Mouse (Mus musculus) embryonic stem cell, embryonic (primary cell): ENCODE measurements around the gene Pafah1b1.

ENCODE experiments used
- CTCF ChIA-PET, 4 experiments: fragments of 300-600 bp in 2 of 4; fragments of 350-600 bp in 2 of 4; sonication (Branson Sonifier 250); formaldehyde crosslinking; loops; one replicate each; lab custom pipeline; 2022; ENCODE audit warnings: inconsistent platforms in 2 of 4; lab: Charles Lee
- POLR2A ChIA-PET, 4 experiments: fragments of 300-600 bp in 2 of 4; fragments of 350-600 bp in 2 of 4; sonication (Branson Sonifier 250); formaldehyde crosslinking; loops; one replicate each; lab custom pipeline; 2022; ENCODE audit warnings: antibody characterized with exemption in 4 of 4, inconsistent platforms in 1 of 4; lab: Charles Lee

Pafah1b1 gene

DNA sequence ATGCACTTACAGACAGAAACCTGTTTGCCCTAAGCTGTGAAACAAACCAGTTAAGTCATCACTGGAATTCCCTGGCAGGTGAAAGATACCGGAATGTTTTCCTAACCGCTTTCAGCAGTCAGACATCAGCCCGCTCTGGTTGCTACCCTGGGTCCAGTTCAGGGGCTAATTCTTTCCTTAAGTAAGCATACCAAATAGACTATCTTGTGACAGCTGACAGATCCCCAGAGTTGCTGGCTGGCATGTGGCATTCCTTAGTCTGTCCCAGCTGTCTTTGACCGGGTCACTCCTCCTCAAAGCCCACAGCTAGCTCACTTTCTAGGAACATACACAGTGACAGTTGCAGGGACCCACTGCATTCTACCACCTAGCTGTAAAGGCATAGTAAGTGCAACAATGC lies 23.6 kb upstream of the Pafah1b1 start:
- POLR2A ChIA-PET = interaction anchor here (0.5 to 2.7 kb wide), 10 partner anchors 8 to 217 kb away, joined by 3 to 19 read pairs (median 3); partner anchors contain the start of genes Pafah1b1 (in 2 of the 4), Ccdc92b (in 1 of the 4) and Mettl16 (in 1 of the 4)
- CTCF ChIA-PET = interaction anchor here in 1 of 4 experiments (0.5 kb wide), 1 partner anchor 37 kb away, joined by 8 read pairs; no protein-coding TSS in a partner anchor

GRCm38 (mm10) chr11:74737861-74738260 lies 13.4 kb upstream of the Pafah1b1 start:
- ChIA-PET CTCF (interaction anchor here in 1 of 4 experiments (0.6 kb wide), 1 partner anchor 188 kb away, joined by 3 read pairs; no protein-coding TSS in a partner anchor), POLR2A (interaction anchor here in 1 of 4 experiments (1.6 kb wide), 1 partner anchor 33 kb away, joined by 3 read pairs; the partner anchor contains the start of gene Mettl16)

DNA sequence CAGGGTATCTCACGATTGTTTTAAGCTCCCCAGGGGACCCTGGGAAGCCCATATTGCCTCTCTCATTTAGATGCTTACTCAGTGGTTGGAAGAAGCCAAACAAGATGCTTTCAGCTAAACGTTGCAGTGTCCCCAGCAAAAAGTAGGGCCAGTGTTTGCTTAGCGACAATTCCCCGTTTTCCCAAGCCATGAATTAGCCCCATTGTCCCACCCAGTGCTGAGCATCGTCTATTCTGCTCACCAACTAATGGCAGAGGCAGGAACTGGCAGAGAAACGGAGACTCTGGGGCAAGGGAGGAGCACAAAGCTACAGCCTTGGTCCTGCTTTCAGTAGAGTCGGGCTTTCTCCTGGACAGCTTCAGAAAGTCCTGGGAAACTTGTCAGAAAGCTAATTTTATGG lies 10.4 kb upstream of the Pafah1b1 start:
- CTCF ChIA-PET = interaction anchor here in 2 of 4 experiments (0.6 to 0.7 kb wide), 2 partner anchors 125 to 358 kb away, joined by 3 to 4 read pairs; no protein-coding TSS in a partner anchor
- POLR2A ChIA-PET = interaction anchor here in 2 of 4 experiments (0.6 to 4.8 kb wide), 7 partner anchors 10 to 103 kb away, joined by 3 to 24 read pairs (median 4); partner anchors contain the start of genes Pafah1b1 (in 2 of the 2) and Mettl16 (in 1 of the 2)

GRCm38 (mm10) chr11:74725181-74725580 lies 711 bp upstream of the Pafah1b1 start:
- ChIA-PET CTCF (no interaction called here), POLR2A (interaction anchor here (0.6 to 10.2 kb wide), 57 partner anchors 8 to 198 kb away, joined by 3 to 78 read pairs (median 4); partner anchors contain the start of genes Mettl16 (in 4 of the 4), Mnt (in 3 of the 4) and Cluh (in 1 of the 4))

GRCm38 (mm10) chr11:74723357-74724234 lies 874 bp downstream of the Pafah1b1 start:
- POLR2A ChIA-PET = interaction anchor here (0.5 to 10.2 kb wide), 80 partner anchors 8 to 1577 kb away, joined by 3 to 78 read pairs (median 5); partner anchors contain the start of genes Mettl16 (in 4 of the 4), Mnt (in 3 of the 4), Cluh (in 1 of the 4) and Tlcd2 (in 1 of the 4)
- CTCF ChIA-PET = interaction anchor here in 2 of 4 experiments (0.6 to 1.2 kb wide), 7 partner anchors 13 to 107 kb away, joined by 3 to 6 read pairs (median 3); partner anchors contain the start of gene Mettl16 (in 2 of the 2)

GRCm38 (mm10) chr11:74721971-74722370 lies 2.5 kb downstream of the Pafah1b1 start:
- ChIA-PET CTCF (interaction anchor here in 1 of 4 experiments (0.5 kb wide), 1 partner anchor 176 kb away, joined by 20 read pairs; no protein-coding TSS in a partner anchor), POLR2A (interaction anchor here (0.7 to 10.2 kb wide), 24 partner anchors 10 to 202 kb away, joined by 3 to 78 read pairs (median 5); partner anchors contain the start of gene Mettl16 (in 2 of the 4))

DNA sequence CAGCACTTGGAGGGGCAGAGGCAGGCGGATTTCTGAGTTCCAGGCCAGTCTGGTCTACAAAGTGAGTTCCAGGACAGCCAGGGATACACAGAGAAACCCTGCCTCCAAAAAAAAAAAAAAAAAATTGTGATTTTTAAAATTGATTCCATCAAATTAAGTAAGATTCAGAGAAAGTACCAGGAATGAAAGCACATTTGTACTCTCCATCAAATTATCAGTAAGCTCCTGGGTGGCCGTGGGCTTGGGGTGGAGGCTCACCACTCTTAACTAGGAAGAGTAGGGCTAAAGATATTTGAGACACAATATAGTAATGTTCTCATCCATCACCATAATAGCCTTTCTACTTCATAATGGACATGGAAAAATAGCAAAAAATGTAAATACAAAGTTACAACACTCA lies 3.3 kb downstream of the Pafah1b1 start:
- ChIA-PET CTCF (interaction anchor here in 2 of 4 experiments (0.8 to 1.3 kb wide), 3 partner anchors 11 to 87 kb away, joined by 3 to 4 read pairs (median 3); no protein-coding TSS in a partner anchor), POLR2A (interaction anchor here (0.6 to 10.2 kb wide), 38 partner anchors 9 to 1596 kb away, joined by 3 to 78 read pairs (median 4); partner anchors contain the start of genes Mettl16 (in 3 of the 4), Hic1 (in 1 of the 4) and Mnt (in 1 of the 4))

DNA sequence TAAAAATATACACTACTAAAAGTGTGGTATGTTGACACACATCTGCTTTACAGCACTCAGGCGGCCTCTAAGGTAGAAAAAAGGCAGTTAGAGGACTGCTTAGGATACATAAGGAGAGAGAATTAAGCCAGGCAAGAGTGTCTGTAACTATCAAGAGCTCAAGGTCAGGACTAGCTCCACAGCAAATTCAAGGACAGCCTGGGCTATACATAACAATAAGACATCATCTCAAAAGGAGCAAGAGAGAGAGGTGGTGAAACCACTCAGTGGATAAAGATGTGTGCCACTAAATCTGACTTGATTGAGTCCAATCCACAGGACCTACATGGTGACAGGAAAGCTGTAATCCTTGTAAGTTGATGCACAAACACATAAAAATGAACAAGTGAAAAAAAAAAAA lies 3.8 kb downstream of the Pafah1b1 start:
- ChIA-PET POLR2A (interaction anchor here (0.6 to 10.2 kb wide), 40 partner anchors 8 to 1597 kb away, joined by 3 to 78 read pairs (median 4); partner anchors contain the start of genes Mettl16 (in 3 of the 4), Hic1 (in 1 of the 4) and Mnt (in 1 of the 4)), CTCF (interaction anchor here in 2 of 4 experiments (0.8 to 1.3 kb wide), 3 partner anchors 10 to 86 kb away, joined by 3 to 4 read pairs (median 3); no protein-coding TSS in a partner anchor)

DNA sequence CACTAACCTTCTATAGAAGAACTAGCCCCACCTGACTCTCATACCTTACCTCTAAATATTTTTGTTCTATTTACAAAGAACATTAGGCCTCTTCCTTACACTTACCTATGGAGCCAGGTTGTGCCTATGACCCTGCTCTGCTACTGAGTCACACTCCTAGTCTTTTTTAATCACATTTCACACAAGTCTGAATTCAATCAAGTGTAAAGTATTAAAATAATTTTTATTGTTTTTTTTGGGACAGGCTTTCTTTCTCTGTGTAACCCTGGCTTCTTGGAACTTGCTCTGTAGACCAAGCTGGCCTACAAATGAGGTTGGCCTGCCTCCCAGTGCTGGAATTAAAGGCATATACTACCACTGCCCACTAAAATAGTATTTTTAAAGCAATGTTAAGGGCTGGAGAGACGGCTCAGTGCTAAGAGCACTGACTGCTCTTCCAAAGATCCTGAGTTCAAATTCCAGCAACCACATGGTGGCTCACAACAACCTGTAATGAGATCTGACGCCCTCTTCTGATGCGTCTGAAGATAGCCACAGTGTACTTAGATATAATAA lies 8.4 kb downstream of the Pafah1b1 start:
- CTCF ChIA-PET = interaction anchor here in 1 of 4 experiments (1.3 kb wide), 1 partner anchor 49 kb away, joined by 3 read pairs; no protein-coding TSS in a partner anchor

DNA sequence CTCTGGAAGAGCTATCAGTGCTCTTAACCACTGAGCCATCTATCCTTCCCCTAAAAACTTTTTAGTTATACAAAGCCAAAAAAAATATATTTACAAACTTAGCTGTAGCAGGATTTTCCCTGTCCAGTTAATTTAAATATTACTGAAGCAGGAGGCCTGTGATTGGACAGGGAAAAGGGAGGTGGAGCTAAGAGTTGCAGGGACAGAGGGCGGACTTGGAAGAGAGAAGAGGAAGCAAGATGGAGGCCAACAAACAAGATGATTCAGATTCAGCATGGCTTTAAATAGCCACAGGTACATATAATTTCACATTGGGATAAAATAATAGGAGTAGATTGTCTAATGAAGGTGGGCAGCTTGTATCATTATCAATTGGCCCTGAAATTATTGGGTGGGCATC lies 13.8 kb downstream of the Pafah1b1 start:
- POLR2A ChIA-PET = interaction anchor here in 3 of 4 experiments (0.6 to 5.3 kb wide), 25 partner anchors 8 to 271 kb away, joined by 3 to 77 read pairs (median 4); partner anchors contain the start of genes Pafah1b1 (in 3 of the 3) and Mettl16 (in 2 of the 3)
- CTCF ChIA-PET = interaction anchor here (0.7 to 1.3 kb wide), 6 partner anchors 10 to 153 kb away, joined by 3 to 8 read pairs (median 4); partner anchors contain the start of gene Pafah1b1 (in 1 of the 4)

More for the DNA sequence above, 8.4 kb downstream of the Pafah1b1 start:
- POLR2A ChIA-PET = interaction anchor here in 3 of 4 experiments (0.7 to 10.2 kb wide), 6 partner anchors 7 to 54 kb away, joined by 3 to 78 read pairs (median 4); partner anchors contain the start of genes Mettl16 (in 1 of the 3) and Pafah1b1 (in 1 of the 3)

GRCm38 (mm10) chr11:74708781-74709180 lies 15.7 kb downstream of the Pafah1b1 start:
- ChIA-PET POLR2A (interaction anchor here (0.6 to 5.3 kb wide), 16 partner anchors 8 to 194 kb away, joined by 3 to 39 read pairs (median 4); partner anchors contain the start of genes Mettl16 (in 2 of the 4) and Pafah1b1 (in 2 of the 4)), CTCF (interaction anchor here in 1 of 4 experiments (0.5 kb wide), 1 partner anchor 1894 kb away, joined by 3 read pairs; no protein-coding TSS in a partner anchor)

DNA sequence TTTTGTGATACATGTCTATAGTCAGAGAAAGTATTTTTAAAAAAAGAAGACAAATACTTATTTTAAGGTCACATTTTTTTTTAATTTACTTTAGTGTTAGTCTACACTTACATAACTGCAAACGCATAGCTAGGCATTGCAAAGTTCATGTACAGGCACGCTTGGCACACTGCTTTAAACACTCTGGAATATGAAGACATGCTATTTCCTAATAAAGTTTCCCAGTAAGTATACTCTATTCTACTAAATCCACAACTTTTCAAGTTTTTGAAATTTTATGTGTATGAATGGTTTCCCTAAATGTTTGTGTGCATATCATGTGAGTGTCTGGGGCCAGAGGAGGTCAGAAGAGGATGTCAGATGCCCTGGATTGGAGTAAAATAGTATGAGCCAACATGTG lies 20.4 kb downstream of the Pafah1b1 start:
- ChIA-PET POLR2A (interaction anchor here (0.7 to 3.6 kb wide), 18 partner anchors 10 to 66 kb away, joined by 3 to 32 read pairs (median 5); partner anchors contain the start of genes Pafah1b1 (in 2 of the 4) and Mettl16 (in 1 of the 4)), CTCF (interaction anchor here in 1 of 4 experiments (0.6 kb wide), 1 partner anchor 14 kb away, joined by 13 read pairs; no protein-coding TSS in a partner anchor)

- ChIA-PET POLR2A (interaction anchor here in 2 of 4 experiments (1.0 to 4.9 kb wide), 4 partner anchors 11 to 35 kb away, joined by 3 to 39 read pairs (median 4); partner anchors contain the start of gene Pafah1b1 (in 2 of the 2)), CTCF (no interaction called here)
Observed at GRCm38 (mm10) chr11:74699505-74699904, 25.0 kb downstream of the Pafah1b1 start.

DNA sequence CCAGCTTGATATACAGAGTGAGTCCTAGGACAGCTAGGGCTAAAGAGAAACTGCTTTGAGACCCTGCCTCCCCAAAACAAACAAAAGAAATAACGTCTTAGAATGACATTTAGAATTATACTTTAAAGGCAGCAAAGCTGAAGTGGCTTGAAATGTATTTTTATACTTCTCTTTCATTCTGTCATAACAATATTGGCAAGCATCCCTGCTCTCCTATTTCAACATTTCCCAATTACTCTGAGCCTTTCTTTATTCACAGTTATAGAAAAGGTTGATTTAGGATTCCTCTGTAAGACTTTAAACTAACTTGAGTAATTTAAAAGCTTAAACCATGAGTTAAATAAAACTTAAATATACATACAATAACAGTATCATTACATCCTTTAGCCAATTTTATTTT lies 32.3 kb downstream of the Pafah1b1 start:
- CTCF ChIA-PET = no interaction called here
- POLR2A ChIA-PET = interaction anchor here in 1 of 4 experiments (0.8 to 2.3 kb wide), 2 partner anchors 12 to 207 kb away, joined by 5 to 12 read pairs; no protein-coding TSS in a partner anchor

DNA sequence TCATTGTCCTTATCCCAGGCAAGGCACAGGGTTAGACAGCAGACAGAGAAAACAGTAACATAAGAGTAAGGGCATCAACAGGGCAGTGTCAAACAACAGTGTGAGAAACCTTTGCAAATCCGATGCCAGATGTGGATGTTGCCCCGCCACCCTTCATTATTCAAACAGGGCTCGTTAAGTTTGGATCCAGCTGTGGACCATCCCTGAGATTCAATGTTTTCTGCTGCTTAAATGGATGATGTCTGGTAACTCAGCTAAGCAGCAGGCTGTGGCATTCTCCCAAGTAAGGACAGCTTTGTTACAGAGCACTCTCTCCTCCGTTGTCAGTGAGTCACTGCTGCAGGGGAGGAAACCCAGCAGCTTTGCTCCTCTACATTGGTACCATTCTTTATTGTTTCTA lies 49.3 kb downstream of the Pafah1b1 start:
- CTCF ChIA-PET = interaction anchor here in 1 of 4 experiments (0.6 kb wide), 1 partner anchor 943 kb away, joined by 3 read pairs; no protein-coding TSS in a partner anchor
- POLR2A ChIA-PET = interaction anchor here in 2 of 4 experiments (0.7 to 5.1 kb wide), 7 partner anchors 9 to 171 kb away, joined by 3 to 30 read pairs (median 4); no protein-coding TSS in a partner anchor

DNA sequence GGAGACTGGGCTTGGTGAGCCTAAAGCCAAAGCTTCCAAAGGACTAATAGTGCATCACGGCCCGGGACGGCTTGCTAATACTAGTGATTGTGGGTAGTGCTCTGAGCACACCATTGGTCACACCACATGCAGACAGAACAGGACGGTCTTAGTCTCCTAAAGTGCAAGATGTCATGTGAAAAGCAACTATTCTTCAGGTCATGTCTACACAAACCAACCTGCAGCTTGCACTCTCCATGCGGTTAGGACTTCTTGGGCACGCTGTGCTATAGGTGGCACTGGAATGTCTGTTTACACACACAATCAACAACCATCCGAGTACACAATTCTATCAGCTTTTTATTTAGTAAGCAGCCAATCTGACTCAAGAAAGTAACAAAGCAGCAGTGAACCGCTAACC lies 49.8 kb downstream of the Pafah1b1 start:
- POLR2A ChIA-PET = interaction anchor here in 3 of 4 experiments (0.6 to 5.1 kb wide), 10 partner anchors 8 to 773 kb away, joined by 3 to 30 read pairs (median 4); no protein-coding TSS in a partner anchor
- CTCF ChIA-PET = interaction anchor here in 1 of 4 experiments (0.6 to 0.7 kb wide), 2 partner anchors 273 to 943 kb away, joined by 3 read pairs; no protein-coding TSS in a partner anchor
